Mouse (Mus musculus) fat pad, adult 2 months (tissue): ENCODE results near the gene Mad1l1.
"Not testable (repeated sequence)": the region's sequence is repeated elsewhere in the genome, so short reads cannot be mapped to it uniquely, and the experiment has no call there.

ENCODE experiments used
- DNase-seq: peaks from one replicate; pipeline ENCODE4 v3.0.0-alpha.2; 2011; ENCODE audit warnings: low read depth, low spot score; ENCODE audit errors: extremely low read depth

The Mad1l1 gene

GRCm38 (mm10) chr5:140021755-140022154 is 299.6 kb downstream of the Mad1l1 start:
- no peak for DNase-seq

- no peak for DNase-seq
Observed at GRCm38 (mm10) chr5:140019616-140020015, 301.7 kb downstream of the Mad1l1 start.

GRCm38 (mm10) chr5:140018780-140019179 is 302.6 kb downstream of the Mad1l1 start:
- DNase-seq, result no peak

GRCm38 (mm10) chr5:140016896-140017295 is 304.5 kb downstream of the Mad1l1 start:
- DNase-seq, result no peak

GRCm38 (mm10) chr5:140013652-140014051 is 307.7 kb downstream of the Mad1l1 start:
- no peak for DNase-seq

GRCm38 (mm10) chr5:140012286-140012967 is 308.9 kb downstream of the Mad1l1 start:
- DNase-seq, result no peak

GRCm38 (mm10) chr5:140010405-140010804 is 310.9 kb downstream of the Mad1l1 start:
- no peak for DNase-seq

- no peak for DNase-seq
Observed at GRCm38 (mm10) chr5:140009083-140009655, 312.2 kb downstream of the Mad1l1 start.

GRCm38 (mm10) chr5:140008523-140008806 is 312.9 kb downstream of the Mad1l1 start:
- DNase-seq, result no peak

GRCm38 (mm10) chr5:140007656-140008522 is 313.5 kb downstream of the Mad1l1 start:
- no peak for DNase-seq

- DNase-seq, result no peak
Observed at GRCm38 (mm10) chr5:140006861-140007260, 314.5 kb downstream of the Mad1l1 start.

GRCm38 (mm10) chr5:140002541-140002940 is 318.8 kb downstream of the Mad1l1 start:
- DNase-seq, result no peak

- no peak for DNase-seq
Observed at GRCm38 (mm10) chr5:139998916-139999315, 322.4 kb downstream of the Mad1l1 start.

- not testable (repeated sequence) for DNase-seq
Observed at GRCm38 (mm10) chr5:139998321-139998720, 323.0 kb downstream of the Mad1l1 start.

- no peak for DNase-seq
Observed at GRCm38 (mm10) chr5:139991531-139991930, 329.8 kb downstream of the Mad1l1 start.

GRCm38 (mm10) chr5:139985073-139985746 is 336.1 kb downstream of the Mad1l1 start:
- no peak for DNase-seq

- DNase-seq, result no peak
Observed at GRCm38 (mm10) chr5:139981976-139982375, 339.4 kb downstream of the Mad1l1 start.

GRCm38 (mm10) chr5:139979371-139979770 is 342.0 kb downstream of the Mad1l1 start:
- no peak for DNase-seq

GRCm38 (mm10) chr5:139978525-139979276 is 342.7 kb downstream of the Mad1l1 start:
- DNase-seq, result no peak

- DNase-seq, result no peak
Observed at GRCm38 (mm10) chr5:139977476-139977875, 343.9 kb downstream of the Mad1l1 start.

- DNase-seq, result no peak
Observed at GRCm38 (mm10) chr5:139976584-139976983, 344.8 kb downstream of the Mad1l1 start.
